Mouse (Mus musculus) erythroblast, adult 5-6 weeks (primary cell): Measurements from ENCODE around the gene Hnf1b. TPM values are rescaled to one million over a fixed set of nuclear protein-coding genes. Genes with fewer than 3 reads are reported as not detected.

ENCODE experiments used
- ATAC-seq: replicated peaks from 2 replicates; pipeline ENCODE4 v1.8.0; 2016; ENCODE audit warnings: moderate number of reproducible peaks, mild to moderate bottlenecking, moderate TSS enrichment, inconsistent platforms; ENCODE audit not compliant: poor library complexity, low FRiP score, severe bottlenecking
- total RNA-seq, 2 experiments: library from RNA; stranded (forward) in 1 of 2; stranded (reverse) in 1 of 2; fragments of 150-400 nt in 1 of 2; fragments of 200-764, 138-1000 nt in 1 of 2; gene quantifications; 2 replicates each; pipeline versions ENCODE4 v1.2.3 to v1.2.4; 2015 to 2017; ENCODE audit warnings: low replicate concordance in 2 of 2

Gene Hnf1b
- total RNA-seq, 2 experiments from 2014 or later = not detected

DNA sequence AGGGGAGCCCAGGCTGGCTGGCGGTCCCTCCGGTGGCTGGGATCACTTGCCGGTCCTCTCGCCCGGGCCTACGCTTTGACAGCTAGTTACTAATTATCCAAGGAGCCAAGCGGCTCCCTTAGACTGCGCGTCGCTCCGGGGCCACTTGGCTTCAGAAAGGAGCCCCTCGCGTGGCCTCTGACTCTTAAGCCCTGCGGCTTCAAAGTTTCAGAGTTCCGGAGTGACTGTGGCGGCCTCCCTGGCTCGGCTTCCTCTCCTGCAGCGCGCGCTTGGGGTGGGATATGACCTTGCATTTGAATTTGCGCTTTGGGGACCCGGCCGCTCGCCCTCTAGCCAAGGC lies 2.1 kb downstream of the Hnf1b start:
- ATAC-seq = no peak

DNA sequence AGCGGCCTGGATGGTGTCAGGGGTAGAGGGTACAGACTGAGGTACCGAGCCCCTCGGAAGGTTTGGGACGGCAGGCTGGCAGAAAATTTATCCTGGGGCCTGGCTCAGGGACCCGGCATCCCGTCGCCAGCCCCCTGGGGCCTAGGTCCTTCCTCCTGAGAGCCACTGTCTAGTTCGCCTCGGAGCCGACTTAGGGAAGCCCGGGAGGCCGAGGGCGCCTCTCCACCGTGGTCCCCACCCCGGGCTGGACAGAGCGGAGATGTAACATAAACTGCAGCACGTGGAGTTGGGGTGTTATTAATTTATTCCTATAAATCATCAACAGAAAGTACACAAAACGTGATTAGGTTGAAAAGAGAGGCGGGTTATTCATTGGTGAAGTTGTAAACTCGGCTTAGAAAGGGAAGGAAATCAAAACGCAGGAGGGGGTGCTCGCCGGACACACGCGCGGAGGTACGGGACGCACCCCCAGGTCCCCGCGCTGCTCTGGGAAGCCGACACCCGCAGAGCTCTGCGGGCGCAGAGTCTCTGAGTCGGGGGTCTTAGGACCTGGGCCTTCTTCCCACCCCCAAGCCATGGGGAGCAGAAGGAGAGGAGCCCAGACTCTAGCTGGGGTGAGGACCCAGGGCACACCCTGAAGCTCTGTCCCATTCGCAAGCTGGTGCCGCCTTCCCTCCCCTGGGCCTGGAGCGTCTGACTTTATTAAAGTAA lies 2.8 kb downstream of the Hnf1b start:
- ATAC-seq = no peak

GRCm38 (mm10) chr11:83853221-83853792 lies 3.4 kb downstream of the Hnf1b start:
- no peak for ATAC-seq

GRCm38 (mm10) chr11:83854091-83854490 lies 4.2 kb downstream of the Hnf1b start:
- ATAC-seq = no peak

DNA sequence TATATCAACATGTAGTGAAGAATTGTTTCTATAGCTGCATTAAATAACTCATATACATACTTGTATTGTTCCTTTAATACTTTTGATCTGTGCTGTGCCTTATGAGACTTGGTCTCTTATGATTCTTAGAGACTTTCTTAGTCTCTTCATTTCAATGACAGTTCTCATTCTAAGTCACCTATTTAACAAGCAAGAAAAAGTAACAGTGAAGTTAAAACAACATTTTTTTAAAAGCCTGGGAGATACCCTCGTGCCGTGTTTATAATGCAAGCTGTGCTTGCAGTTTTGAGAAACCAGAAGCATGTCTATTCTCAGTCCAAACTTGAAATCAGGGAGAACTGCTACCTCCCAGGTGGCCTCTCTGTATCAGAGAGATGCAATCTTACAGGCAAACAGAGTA lies 4.8 kb downstream of the Hnf1b start:
- ATAC-seq = no peak

GRCm38 (mm10) chr11:83857256-83857655 lies 7.4 kb downstream of the Hnf1b start:
- no peak for ATAC-seq

GRCm38 (mm10) chr11:83865286-83865685 lies 15.4 kb downstream of the Hnf1b start:
- no peak for ATAC-seq

GRCm38 (mm10) chr11:83867571-83867970 lies 17.7 kb downstream of the Hnf1b start:
- ATAC-seq = no peak

DNA sequence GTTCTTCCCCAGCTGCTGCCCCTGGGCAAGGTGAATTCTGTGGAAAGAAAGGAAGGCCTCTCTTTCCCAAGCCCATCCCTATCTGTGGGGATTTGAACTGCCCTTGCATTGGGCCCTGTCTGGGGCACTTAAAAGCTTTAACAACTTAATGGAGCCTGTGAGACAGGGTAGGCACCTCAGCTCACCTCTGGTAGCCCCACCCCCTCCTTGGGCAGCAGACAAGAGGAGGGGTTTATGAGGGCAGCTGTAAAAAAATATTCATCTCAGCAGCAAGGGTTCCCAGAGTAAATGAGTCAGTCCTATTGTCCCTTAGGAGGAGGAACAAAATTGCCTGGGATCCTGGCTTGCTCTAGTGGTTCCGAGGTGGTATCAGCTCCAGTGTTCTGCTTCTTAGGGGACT lies 19.3 kb downstream of the Hnf1b start:
- no peak for ATAC-seq

DNA sequence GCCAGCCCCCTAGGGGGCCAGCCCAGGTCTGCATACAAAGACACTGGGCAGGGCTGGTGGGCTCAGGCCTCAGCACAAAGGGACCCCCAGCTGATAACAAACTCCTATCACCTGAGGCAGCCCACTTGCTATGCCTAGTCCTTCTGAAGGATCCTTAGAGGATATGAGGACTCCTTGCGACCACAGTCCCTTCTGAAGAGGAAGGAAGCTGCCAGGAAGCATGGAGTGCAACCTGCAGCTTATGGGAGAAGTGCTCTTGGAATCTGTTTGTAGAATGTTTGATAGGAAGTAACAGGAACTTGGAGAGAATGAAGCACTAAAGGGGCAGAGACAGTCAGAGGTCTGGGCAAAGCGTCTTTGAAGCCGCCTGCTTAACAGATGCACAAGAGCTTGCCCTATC lies 19.8 kb downstream of the Hnf1b start:
- ATAC-seq = no peak

GRCm38 (mm10) chr11:83871780-83872554 lies 22.1 kb downstream of the Hnf1b start:
- no peak for ATAC-seq

GRCm38 (mm10) chr11:83873509-83873908 lies 23.6 kb downstream of the Hnf1b start:
- ATAC-seq = no peak

- ATAC-seq = no peak
Observed at GRCm38 (mm10) chr11:83876630-83877029, 26.8 kb downstream of the Hnf1b start.

GRCm38 (mm10) chr11:83877765-83878164 lies 27.9 kb downstream of the Hnf1b start:
- ATAC-seq = no peak

DNA sequence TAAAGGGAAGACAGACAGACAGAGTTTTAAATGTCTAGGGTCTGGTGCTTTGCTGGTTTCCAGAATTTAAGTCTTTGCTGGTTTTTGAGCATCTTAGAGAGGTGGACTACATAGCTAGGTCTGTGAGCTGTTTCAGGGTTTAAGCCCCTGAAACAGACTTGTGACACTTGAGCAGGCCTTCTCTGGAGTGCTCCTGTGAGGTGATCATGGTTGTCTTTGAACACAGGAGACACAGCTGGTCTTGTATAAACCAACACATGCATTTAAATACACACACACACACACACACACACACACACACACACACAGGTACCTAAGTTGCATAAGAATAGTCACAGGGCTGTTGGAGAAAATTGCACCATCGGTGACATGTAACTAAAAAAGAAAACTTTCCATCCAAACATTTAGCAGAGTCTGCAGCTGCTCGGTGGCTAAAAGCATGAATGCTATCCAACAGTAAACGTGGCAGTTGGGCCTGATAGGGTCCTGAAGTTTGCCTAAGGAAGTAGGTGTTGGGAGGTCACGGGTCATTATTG lies 28.6 kb downstream of the Hnf1b start:
- no peak for ATAC-seq

- ATAC-seq = no peak
Observed at GRCm38 (mm10) chr11:83879130-83879529, 29.3 kb downstream of the Hnf1b start.

DNA sequence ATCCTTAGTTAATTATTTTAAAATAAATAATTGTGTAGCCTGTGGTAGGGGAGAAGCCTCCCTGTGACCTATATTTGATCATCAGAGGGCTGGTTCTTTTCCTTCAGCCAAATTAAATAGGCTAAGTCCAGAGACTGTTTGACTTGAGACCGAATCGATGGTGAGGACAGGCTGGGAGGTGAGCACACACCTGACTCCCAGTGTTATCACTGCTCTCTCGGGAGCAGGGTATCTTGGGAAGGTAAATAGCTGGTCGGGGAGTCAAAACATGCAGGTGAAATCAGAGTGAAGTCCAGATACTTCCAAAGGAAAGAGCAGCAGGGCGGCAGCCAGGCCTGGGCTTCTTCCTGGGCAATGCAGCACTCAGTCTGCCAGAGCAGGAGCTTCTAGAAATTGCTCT lies 31.6 kb downstream of the Hnf1b start:
- ATAC-seq = no peak

DNA sequence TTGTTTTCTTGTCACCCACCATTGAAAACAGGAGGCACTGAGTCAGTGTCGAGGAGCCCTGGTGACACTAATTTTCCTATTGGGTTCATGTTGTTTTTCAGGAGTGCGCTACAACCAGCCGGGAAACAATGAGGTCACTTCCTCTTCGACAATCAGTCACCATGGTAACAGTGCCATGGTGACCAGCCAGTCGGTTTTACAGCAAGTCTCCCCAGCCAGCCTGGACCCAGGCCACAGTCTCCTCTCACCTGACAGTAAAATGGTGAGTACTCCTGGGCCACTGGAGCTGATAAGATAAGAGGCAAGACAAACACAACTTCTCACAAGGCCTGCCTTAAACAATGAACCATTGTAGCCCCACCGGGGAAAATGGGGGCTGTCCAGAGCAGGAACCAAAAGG lies 32.7 kb downstream of the Hnf1b start:
- no peak for ATAC-seq

- no peak for ATAC-seq
Observed at GRCm38 (mm10) chr11:83883074-83883473, 33.2 kb downstream of the Hnf1b start.

DNA sequence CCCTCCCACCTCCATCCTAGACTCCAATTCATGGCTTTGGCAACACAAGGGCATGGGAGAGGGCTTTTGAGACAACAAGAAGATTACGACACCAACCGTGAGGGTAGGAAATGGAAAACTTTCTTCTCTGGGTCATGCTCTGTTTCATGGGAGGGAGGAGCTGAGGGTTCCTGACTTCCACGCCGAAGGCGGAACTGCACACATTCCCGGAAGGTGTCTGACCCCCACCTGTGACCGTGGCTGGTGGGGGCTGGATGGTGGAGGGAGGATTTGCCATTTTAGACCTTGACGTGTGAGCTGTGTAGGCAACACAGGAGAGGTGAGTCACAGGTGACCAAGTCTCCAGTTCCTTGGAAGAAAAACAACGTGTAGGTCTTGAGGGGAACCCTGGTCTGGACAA lies 33.9 kb downstream of the Hnf1b start:
- ATAC-seq = no peak

DNA sequence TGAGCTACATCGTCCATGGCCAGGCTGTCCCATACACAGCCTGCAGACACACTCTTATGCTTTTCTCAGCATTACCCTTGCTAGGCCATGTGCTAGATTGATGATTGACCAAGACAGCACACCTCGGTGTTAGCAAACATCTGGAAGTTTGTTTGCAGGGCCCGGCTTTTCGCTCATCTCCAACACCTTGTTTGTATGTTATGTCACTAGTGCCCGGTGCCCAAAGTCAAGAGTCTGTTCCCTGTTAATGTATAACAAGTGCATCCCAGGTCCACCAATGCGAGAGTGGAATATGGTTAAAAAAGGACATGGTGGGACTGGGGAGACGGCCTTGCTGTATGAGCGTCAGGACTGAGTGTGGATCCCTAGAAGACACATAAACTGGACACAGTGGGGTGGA lies 35.3 kb downstream of the Hnf1b start:
- no peak for ATAC-seq
